Mouse (Mus musculus) stomach, embryonic 14.5 days (tissue): Measurements from ENCODE around the gene Galns. TPM values are rescaled to one million over a fixed set of nuclear protein-coding genes. Genes with fewer than 3 reads are reported as not detected.

Experiments used
- ATAC-seq: fragments of 200-750 bp; cut with Nextera tagmentation; 2 replicates; pipeline ENCODE4 v1.8.0; 2017; ENCODE audit warnings: low read depth, moderate TSS enrichment; ENCODE audit not compliant: insufficient number of reproducible peaks, insufficient read depth, low FRiP score
- H3K27ac ChIP-seq: fragments of 300-500 bp; sonication (generic); 2 replicates; pipeline ENCODE4 v1.5.1; 2014; ENCODE audit warnings: mild to moderate bottlenecking, low read length, moderate library complexity, mixed read lengths
- H3K27me3 ChIP-seq: fragments of 300-500 bp; sonication (generic); 2 replicates; pipeline ENCODE4 v1.6.1; 2014; ENCODE audit warnings: low read length, control low read depth, mixed read lengths; ENCODE audit not compliant: control insufficient read depth, insufficient read depth
- H3K36me3 ChIP-seq: fragments of 300-500 bp; sonication (generic); 2 replicates; pipeline ENCODE4 v1.6.1; 2014; ENCODE audit warnings: mild to moderate bottlenecking, control low read depth, low read length, moderate library complexity, mixed read lengths; ENCODE audit not compliant: control insufficient read depth, insufficient read depth
- H3K4me1 ChIP-seq: fragments of 300-500 bp; sonication (generic); 2 replicates; pipeline ENCODE4 v1.6.1; 2014; ENCODE audit warnings: low read length, control low read depth, mixed read lengths; ENCODE audit not compliant: control insufficient read depth, insufficient read depth
- H3K4me2 ChIP-seq: fragments of 300-500 bp; sonication (generic); replicated peaks from 2 replicates; pipeline ENCODE4 v1.6.1; 2014; ENCODE audit warnings: low read depth, low read length, control low read depth
- H3K4me3 ChIP-seq: fragments of 300-500 bp; sonication (generic); 2 replicates; pipeline ENCODE4 v1.5.1; 2014; ENCODE audit warnings: low read depth, low read length, control low read depth
- H3K9ac ChIP-seq: fragments of 300-500 bp; sonication (generic); replicated peaks from 2 replicates; pipeline ENCODE4 v1.6.1; 2014; ENCODE audit warnings: low read depth, mild to moderate bottlenecking, control low read depth, low read length, moderate library complexity, mixed read lengths
- H3K9me3 ChIP-seq: fragments of 300-500 bp; sonication (generic); 2 replicates; pipeline ENCODE4 v1.6.1; 2016; ENCODE audit warnings: low read depth, low read length, control low read depth; ENCODE audit not compliant: control insufficient read depth
- WGBS: fragments of 180-500 bp; shearing (Covaris S2); extraction: QIAGEN DNeasy Blood & Tissue Kit; methylation state at CpG from one replicate; pipeline ENCODE4 v1.1.7; 2014; 5-methylcytosine and 5-hydroxymethylcytosine counted together
- polyA plus RNA-seq: library from polyadenylated mRNA; unstranded; fragments of >200 nt; fragmentation: Nextera tagmentation; extraction: Ambion mirVana; gene quantifications from 2 replicates; pipeline ENCODE4 v1.2.1, GENCODE M21; 2014

The Galns gene
- polyA plus RNA-seq, 1 experiment from 2014 or later, result 14.6 TPM

- H3K27ac ChIP-seq, result no peak overlapping the region
- H3K4me1 ChIP-seq, result peaks cover 30% of the 10 kb centered on the region
- no peaks in the 10 kb centered on the region for H3K27me3 ChIP-seq
- H3K9me3 ChIP-seq, result no peaks in the 10 kb centered on the region
- no peak overlapping the region for H3K4me2 ChIP-seq
- H3K36me3 ChIP-seq, result peaks cover 2% of the 10 kb centered on the region; the same call in 1 of the 2 replicates
- no peak for ATAC-seq
- WGBS, result 78% methylated on average over 16 of the region's 16 CpGs
- no peak overlapping the region for H3K9ac ChIP-seq
- H3K4me3 ChIP-seq, result no peak overlapping the region
These were observed 40.2 kb upstream of the Galns start for GRCm38 (mm10) chr8:122651326-122651921.

GRCm38 (mm10) chr8:122648192-122648970, 37.1 kb upstream of the Galns start:
- 55% methylated on average over 15 of the region's 15 CpGs for WGBS

GRCm38 (mm10) chr8:122646337-122646736, 35.1 kb upstream of the Galns start:
- Histone ChIP-seq H3K4me2 (no peak overlapping the region), H3K27me3 (no peaks in the 10 kb centered on the region), H3K4me1 (peaks cover 4% of the 10 kb centered on the region; the same call in 1 of the 2 replicates), H3K36me3 (no peaks in the 10 kb centered on the region), H3K27ac (no peak overlapping the region), H3K4me3 (no peak overlapping the region), H3K9ac (no peak overlapping the region), H3K9me3 (no peaks in the 10 kb centered on the region)
- 88% methylated on average over 16 of the region's 16 CpGs for WGBS
- ATAC-seq, result no peak

More at GRCm38 (mm10) chr8:122648192-122648970, 37.1 kb upstream of the Galns start:
- Histone ChIP-seq H3K27ac (no peak overlapping the region), H3K9me3 (no peaks in the 10 kb centered on the region), H3K4me2 (no peak overlapping the region), H3K36me3 (peaks cover 2% of the 10 kb centered on the region; the same call in 1 of the 2 replicates), H3K4me1 (peaks cover 10% of the 10 kb centered on the region; the same call in 1 of the 2 replicates), H3K4me3 (no peak overlapping the region), H3K27me3 (no peaks in the 10 kb centered on the region), H3K9ac (no peak overlapping the region)
- no peak for ATAC-seq

- no peak overlapping the region for H3K27ac ChIP-seq
- no peaks in the 10 kb centered on the region for H3K27me3 ChIP-seq
- no peak for ATAC-seq
- H3K36me3 ChIP-seq, result no peaks in the 10 kb centered on the region
- H3K4me1 ChIP-seq, result peaks cover 21% of the 10 kb centered on the region
- H3K9me3 ChIP-seq, result no peaks in the 10 kb centered on the region
- H3K9ac ChIP-seq, result no peak overlapping the region
- H3K4me3 ChIP-seq, result no peak overlapping the region
- no peak overlapping the region for H3K4me2 ChIP-seq
- 71% methylated on average over 6 of the region's 6 CpGs for WGBS
These were observed 33.1 kb upstream of the Galns start for GRCm38 (mm10) chr8:122644175-122644954.

- H3K4me3 ChIP-seq, result no peak overlapping the region
- H3K4me2 ChIP-seq, result no peak overlapping the region
- peaks cover 25% of the 10 kb centered on the region for H3K4me1 ChIP-seq
- no peak overlapping the region for H3K9ac ChIP-seq
- no peaks in the 10 kb centered on the region for H3K9me3 ChIP-seq
- H3K27me3 ChIP-seq, result no peaks in the 10 kb centered on the region
- H3K36me3 ChIP-seq, result no peaks in the 10 kb centered on the region
- no peak for ATAC-seq
- WGBS, result 57% methylated on average over 9 of the region's 9 CpGs
- H3K27ac ChIP-seq, result no peak overlapping the region
These were observed 30.8 kb upstream of the Galns start for GRCm38 (mm10) chr8:122642071-122642470.

GRCm38 (mm10) chr8:122641406-122641805, 30.1 kb upstream of the Galns start:
- Histone ChIP-seq H3K9me3 (no peaks in the 10 kb centered on the region), H3K27me3 (no peaks in the 10 kb centered on the region), H3K4me1 (peaks cover 32% of the 10 kb centered on the region), H3K36me3 (no peaks in the 10 kb centered on the region), H3K4me3 (no peak overlapping the region), H3K27ac (no peak overlapping the region), H3K9ac (no peak overlapping the region), H3K4me2 (no peak overlapping the region)
- WGBS, result 64% methylated on average over 15 of the region's 15 CpGs
- no peak for ATAC-seq

GRCm38 (mm10) chr8:122640825-122641224, 29.6 kb upstream of the Galns start:
- H3K4me3 ChIP-seq, result no peak overlapping the region
- no peaks in the 10 kb centered on the region for H3K27me3 ChIP-seq
- 80% methylated on average over 4 of the region's 4 CpGs for WGBS
- H3K27ac ChIP-seq, result no peak overlapping the region
- no peak for ATAC-seq
- H3K9me3 ChIP-seq, result no peaks in the 10 kb centered on the region
- peaks cover 35% of the 10 kb centered on the region for H3K4me1 ChIP-seq
- H3K36me3 ChIP-seq, result no peaks in the 10 kb centered on the region
- no peak overlapping the region for H3K9ac ChIP-seq
- no peak overlapping the region for H3K4me2 ChIP-seq

- H3K4me2 ChIP-seq, result peak overlapping the region; percentile 14; the same call in 1 of the 2 replicates
- no peak overlapping the region for H3K9ac ChIP-seq
- peak overlapping the region; percentile 52; the same call in 1 of the 2 replicates for H3K27ac ChIP-seq
- H3K4me1 ChIP-seq, result peaks cover 35% of the 10 kb centered on the region
- no peak overlapping the region for H3K4me3 ChIP-seq
- no peaks in the 10 kb centered on the region for H3K36me3 ChIP-seq
- 18% methylated on average over 16 of the region's 16 CpGs for WGBS
- H3K9me3 ChIP-seq, result no peaks in the 10 kb centered on the region
- no peaks in the 10 kb centered on the region for H3K27me3 ChIP-seq
- ATAC-seq, result peak; percentile 19; the same call in 1 of the 2 replicates
These were observed 28.4 kb upstream of the Galns start for GRCm38 (mm10) chr8:122639521-122640248.
